Mouse (Mus musculus) heart, adult 8-10 months (tissue): ENCODE data around the gene Slc7a15. TPM values are rescaled to one million over a fixed set of nuclear protein-coding genes. Genes with fewer than 3 reads are reported as not detected.

Source experiments
- DNase-seq: peaks from one replicate; pipeline ENCODE4 v3.0.0; 2022; ENCODE audit warnings: low spot score
- total RNA-seq, 4 experiments: library from RNA; stranded (reverse); gene quantifications; 2 replicates each; pipeline ENCODE4 v1.2.4; 2022

The Slc7a15 gene
- total RNA-seq, 4 experiments from 2014 or later: not detected

GRCm38 (mm10) chr12:8485247-8485646 is 113.6 kb downstream of the Slc7a15 start:
- DNase-seq: no peak

GRCm38 (mm10) chr12:8482169-8482568 is 116.7 kb downstream of the Slc7a15 start:
- DNase-seq: no peak

Other genes starting within 250 kb of the Slc7a15 start
- gene Rhob, start 99.1 kb downstream of the Slc7a15 start, total RNA-seq: 100 to 1,000 TPM; 134 to 157 (median 146) TPM
- 100 to 1,000 TPM; 122 to 130 (median 125) TPM for gene Pum2, start 75.1 kb upstream of the Slc7a15 start, total RNA-seq
- gene Sdc1, start 172.3 kb upstream of the Slc7a15 start, total RNA-seq: 1 to 10 TPM; 5.8 to 8.6 (median 7.3) TPM